Mouse (Mus musculus) heart, postnatal 0 days (tissue): Measurements from ENCODE around the gene Gm42688. TPM values are rescaled to one million over a fixed set of nuclear protein-coding genes. Genes with fewer than 3 reads are reported as not detected.
"Not testable (repeated sequence)": the region's sequence is repeated elsewhere in the genome, so short reads cannot be mapped to it uniquely, and the experiment has no call there.

Experiments used
- ATAC-seq: fragments of 200-750 bp; cut with Nextera tagmentation; 2 replicates; pipeline ENCODE4 v1.8.0; 2017; ENCODE audit warnings: low read depth, moderate number of reproducible peaks, moderate library complexity; ENCODE audit not compliant: insufficient read depth
- DNase-seq: peaks from one replicate; pipeline ENCODE4 v3.0.0-alpha.2; 2016; ENCODE audit warnings: low spot score
- H3K27ac ChIP-seq: fragments of 300-500 bp; sonication (generic); 2 replicates; pipeline ENCODE4 v1.5.1; 2014; ENCODE audit warnings: low read depth, mild to moderate bottlenecking
- H3K27me3 ChIP-seq: fragments of 300-500 bp; sonication (generic); 2 replicates; pipeline ENCODE4 v1.6.1; 2014; ENCODE audit warnings: low read length, mixed read lengths; ENCODE audit not compliant: control insufficient read depth, insufficient read depth
- H3K36me3 ChIP-seq: fragments of 300-500 bp; sonication (generic); replicated peaks from 2 replicates; pipeline ENCODE4 v1.6.1; 2014; ENCODE audit warnings: low read length, mixed read lengths; ENCODE audit not compliant: control insufficient read depth, insufficient read depth
- H3K4me1 ChIP-seq: fragments of 300-500 bp; sonication (generic); 2 replicates; pipeline ENCODE4 v1.6.1; 2014; ENCODE audit warnings: antibody characterized with exemption; ENCODE audit not compliant: control insufficient read depth, insufficient read depth
- H3K4me2 ChIP-seq: fragments of 300-500 bp; sonication (generic); 2 replicates; pipeline ENCODE4 v1.6.1; 2014; ENCODE audit warnings: low read depth, mild to moderate bottlenecking, low read length, moderate library complexity
- H3K4me3 ChIP-seq: fragments of 300-500 bp; sonication (generic); 2 replicates; pipeline ENCODE4 v1.5.1; 2014; ENCODE audit warnings: low read depth, low read length
- H3K9ac ChIP-seq: fragments of 300-500 bp; sonication (generic); replicated peaks from 2 replicates; pipeline ENCODE4 v1.6.1; 2014; ENCODE audit warnings: low read depth, low read length, mixed read lengths
- H3K9me3 ChIP-seq: fragments of 300-500 bp; sonication (generic); replicated peaks from 2 replicates; pipeline ENCODE4 v1.6.1; 2016; ENCODE audit warnings: low read length; ENCODE audit not compliant: control insufficient read depth
- CTCF ChIP-seq: IDR thresholded peaks from 2 replicates; pipeline ENCODE4 v1.5.1; 2016; ENCODE audit warnings: antibody characterized with exemption, control low read depth, low read depth
- EP300 ChIP-seq: IDR thresholded peaks from 2 replicates; pipeline ENCODE4 v1.6.1; 2016; ENCODE audit warnings: antibody characterized with exemption, low read depth
- WGBS: fragments of 180-500 bp; shearing (Covaris S2); extraction: QIAGEN DNeasy Blood & Tissue Kit; methylation state at CpG from one replicate; pipeline ENCODE4 v1.1.7; 2014; 5-methylcytosine and 5-hydroxymethylcytosine counted together
- microRNA counts: library from miRNA; unstranded; fragments of <30 nt; microRNA quantifications from one replicate; lab custom pipeline; 2015
- microRNA-seq: library from miRNA; unstranded; fragments of <30 nt; microRNA quantifications from one replicate; pipeline ENCODE4, GENCODE M21; 2016
- polyA plus RNA-seq: library from polyadenylated mRNA; unstranded; fragments of >200 nt; fragmentation: Nextera tagmentation; extraction: Ambion mirVana; gene quantifications from 2 replicates; pipeline ENCODE4 v1.2.1, GENCODE M21; 2015
- total RNA-seq: library from RNA; depleted of rRNA; stranded (reverse); fragments of >200 nt; gene quantifications from 2 replicates; pipeline ENCODE4 v1.2.3, GENCODE M21; 2014; ENCODE audit warnings: low replicate concordance; rRNA removed

The Gm42688 gene
- total and polyA plus RNA-seq, 2 experiments from 2014 or later = 1.4 to 3.4 TPM

- TF ChIP-seq CTCF (no peak), EP300 (no peak)
- H3K9ac ChIP-seq = no peak overlapping the region
These were observed 54.3 kb downstream of the Gm42688 start for GRCm38 (mm10) chr6:83155552-83156238.

GRCm38 (mm10) chr6:83156259-83156684, 54.9 kb downstream of the Gm42688 start, which contains the start of the genes Wdr54 and 1700003E16Rik:
Gene Wdr54 (minus strand): TSS chr6:83156397.
Gene 1700003E16Rik (plus strand): TSS chr6:83156404.
- Histone ChIP-seq H3K4me2 (peak within 1 kb of the TSS; percentile 74), H3K9ac (no peak within 1 kb of the TSS), H3K4me3 (peak within 1 kb of the TSS; percentile 48), H3K27me3 (peaks cover 12% of the 10 kb centered on the region), H3K36me3 (0 out of 2 replicates have a peak, but pooled peaks cover 6% of the 10 kb centered on the region), H3K9me3 (no peaks in the 10 kb centered on the region), H3K27ac (no peak within 1 kb of the TSS), H3K4me1 (0 out of 2 replicates have a peak, but pooled peaks cover 4% of the 10 kb centered on the region)
- 3% methylated on average over 32 of the region's 32 CpGs for WGBS
- TF ChIP-seq EP300 (no peak), CTCF (no peak)
- ATAC-seq = peak; percentile 76
- DNase-seq = no peak

More at GRCm38 (mm10) chr6:83155552-83156238, 54.3 kb downstream of the Gm42688 start:
- no peak overlapping the region for H3K27ac ChIP-seq
- peak overlapping the region; percentile 48 for H3K4me3 ChIP-seq
- peak overlapping the region; percentile 74 for H3K4me2 ChIP-seq
- peaks cover 7% of the 10 kb centered on the region for H3K27me3 ChIP-seq
- H3K9me3 ChIP-seq = no peaks in the 10 kb centered on the region
- 0 out of 2 replicates have a peak, but pooled peaks cover 10% of the 10 kb centered on the region for H3K36me3 ChIP-seq
- 10% methylated on average over 23 of the region's 23 CpGs for WGBS
- DNase-seq = no peak
- peak; percentile 11; the same call in 1 of the 2 replicates for ATAC-seq
- 0 out of 2 replicates have a peak, but pooled peaks cover 4% of the 10 kb centered on the region for H3K4me1 ChIP-seq

- TF ChIP-seq CTCF = peak; percentile 71
- DNase-seq = peak; percentile 63
- 22% methylated on average over 3 of the region's 3 CpGs for WGBS
- H3K9ac ChIP-seq, H3K36me3 ChIP-seq, ATAC-seq, H3K4me2 ChIP-seq, H3K27ac ChIP-seq, H3K4me3 ChIP-seq, H3K9me3 ChIP-seq: not testable (repeated sequence)
- H3K4me1 ChIP-seq = peaks cover 16% of the 10 kb centered on the region
- H3K27me3 ChIP-seq = peaks cover 27% of the 10 kb centered on the region
These were observed 58.0 kb downstream of the Gm42688 start for GRCm38 (mm10) chr6:83159456-83159855.

MicroRNAs encoded within 50 kb of the gene (microRNA counts, 519-probe panel; counts per million panel counts)
- microRNA mmu-miR-3470a+mmu-miR-3470b (lab: Ali Mortazavi, UCI) = not detected

Small RNAs within 50 kb of the gene (microRNA-seq; reads per million reads assigned to microRNA genes)
- not detected for gene Mir3470a

Other genes with a start within 250 kb of the Gm42688 start
- not detected in 2 replicates for gene Sema4f, start 161.8 kb upstream of the Gm42688 start, total RNA-seq
- 0.04 TPM in 1 of 2 replicates, not detected in the other for gene Sema4f, start 161.8 kb upstream of the Gm42688 start, polyA plus RNA-seq
- 0.39 TPM in 1 of 2 replicates, not detected in the other for gene M1ap, start 154.7 kb upstream of the Gm42688 start, total RNA-seq
- gene M1ap, start 154.7 kb upstream of the Gm42688 start, polyA plus RNA-seq = 0.59 and 0.75 TPM in 2 replicates
- gene Dok1, start 68.1 kb upstream of the Gm42688 start, total RNA-seq = 9.2 and 11.5 TPM in 2 replicates
- gene Dok1, start 68.1 kb upstream of the Gm42688 start, polyA plus RNA-seq = 6.1 and 6.3 TPM in 2 replicates
- gene Loxl3, start 67.4 kb upstream of the Gm42688 start, total RNA-seq = 9.0 and 9.8 TPM in 2 replicates
- 3.8 and 4.3 TPM in 2 replicates for gene Loxl3, start 67.4 kb upstream of the Gm42688 start, polyA plus RNA-seq
- 156 and 219 TPM in 2 replicates for gene Aup1, start 47.1 kb upstream of the Gm42688 start, total RNA-seq
- 104 and 108 TPM in 2 replicates for gene Aup1, start 47.1 kb upstream of the Gm42688 start, polyA plus RNA-seq
- gene Htra2, start 46.3 kb upstream of the Gm42688 start, total RNA-seq = 46.3 and 50.3 TPM in 2 replicates
- gene Htra2, start 46.3 kb upstream of the Gm42688 start, polyA plus RNA-seq = 55.4 and 61.9 TPM in 2 replicates
- not detected in 2 replicates for gene Dqx1, start 43.8 kb upstream of the Gm42688 start, total RNA-seq
- gene Dqx1, start 43.8 kb upstream of the Gm42688 start, polyA plus RNA-seq = 0.08 and 0.32 TPM in 2 replicates
- gene Tlx2, start 31.3 kb upstream of the Gm42688 start, total RNA-seq = not detected in 2 replicates
- gene Tlx2, start 31.3 kb upstream of the Gm42688 start, polyA plus RNA-seq = not detected in 2 replicates
- gene Pcgf1, start 23.7 kb upstream of the Gm42688 start, total RNA-seq = 12.1 and 14.8 TPM in 2 replicates
- gene Pcgf1, start 23.7 kb upstream of the Gm42688 start, polyA plus RNA-seq = 13.2 and 14.7 TPM in 2 replicates
- gene Lbx2, start 15.2 kb upstream of the Gm42688 start, total RNA-seq = not detected in 2 replicates
- gene Lbx2, start 15.2 kb upstream of the Gm42688 start, polyA plus RNA-seq = 0.59 and 0.64 TPM in 2 replicates
- 0.11 and 0.97 TPM in 2 replicates for gene Ccdc142, start within 50 bp of the Gm42688 start, total RNA-seq
- 1.1 and 1.6 TPM in 2 replicates for gene Ccdc142, start within 50 bp of the Gm42688 start, polyA plus RNA-seq
- 87.9 and 156 TPM in 2 replicates for gene Mrpl53, start 7.4 kb downstream of the Gm42688 start, total RNA-seq
- gene Mrpl53, start 7.4 kb downstream of the Gm42688 start, polyA plus RNA-seq = 242 and 247 TPM in 2 replicates
- gene Mogs, start 13.9 kb downstream of the Gm42688 start, total RNA-seq = 27.5 and 28.1 TPM in 2 replicates
- gene Mogs, start 13.9 kb downstream of the Gm42688 start, polyA plus RNA-seq = 7.9 and 9.4 TPM in 2 replicates
- gene Wbp1, start 19.9 kb downstream of the Gm42688 start, total RNA-seq = 151 and 186 TPM in 2 replicates
- gene Wbp1, start 19.9 kb downstream of the Gm42688 start, polyA plus RNA-seq = 97.5 and 98.1 TPM in 2 replicates
- 8.9 and 11.6 TPM in 2 replicates for gene Ino80b, start 23.8 kb downstream of the Gm42688 start, total RNA-seq
- 5.5 and 6.8 TPM in 2 replicates for gene Ino80b, start 23.8 kb downstream of the Gm42688 start, polyA plus RNA-seq
- 40.0 and 45.9 TPM in 2 replicates for gene Rtkn, start 33.8 kb downstream of the Gm42688 start, total RNA-seq
- 12.5 and 13.0 TPM in 2 replicates for gene Rtkn, start 33.8 kb downstream of the Gm42688 start, polyA plus RNA-seq
- 1.4 and 5.5 TPM in 2 replicates for gene Wdr54, start 54.8 kb downstream of the Gm42688 start, total RNA-seq
- 0.96 and 1.1 TPM in 2 replicates for gene Wdr54, start 54.8 kb downstream of the Gm42688 start, polyA plus RNA-seq
- 2.0 TPM in 1 of 2 replicates, not detected in the other for gene 1700003E16Rik, start 54.8 kb downstream of the Gm42688 start, total RNA-seq
- 0.20 and 0.45 TPM in 2 replicates for gene 1700003E16Rik, start 54.8 kb downstream of the Gm42688 start, polyA plus RNA-seq
- 45.9 and 47.7 TPM in 2 replicates for gene Dctn1, start 64.3 kb downstream of the Gm42688 start, total RNA-seq
- 48.9 and 50.8 TPM in 2 replicates for gene Dctn1, start 64.3 kb downstream of the Gm42688 start, polyA plus RNA-seq
- gene Slc4a5, start 118.2 kb downstream of the Gm42688 start, total RNA-seq = not detected in 2 replicates
- gene Slc4a5, start 118.2 kb downstream of the Gm42688 start, polyA plus RNA-seq = 0.03 TPM in 1 of 2 replicates, not detected in the other
- 3.6 and 4.7 TPM in 2 replicates for gene Mthfd2, start 224.3 kb downstream of the Gm42688 start, total RNA-seq
- 8.5 and 8.9 TPM in 2 replicates for gene Mthfd2, start 224.3 kb downstream of the Gm42688 start, polyA plus RNA-seq
- gene Mob1a, start 224.4 kb downstream of the Gm42688 start, total RNA-seq = 33.8 and 35.0 TPM in 2 replicates
- 15.1 and 15.9 TPM in 2 replicates for gene Mob1a, start 224.4 kb downstream of the Gm42688 start, polyA plus RNA-seq
- 32.0 and 36.3 TPM in 2 replicates for gene Bola3, start 247.5 kb downstream of the Gm42688 start, total RNA-seq
- gene Bola3, start 247.5 kb downstream of the Gm42688 start, polyA plus RNA-seq = 492 and 553 TPM in 2 replicates